Mouse (Mus musculus): ENCODE measurements around the gene Nrcam. TPM values are rescaled to one million over a fixed set of nuclear protein-coding genes. Genes with fewer than 3 reads are reported as not detected.

The Nrcam gene
- polyA plus RNA-seq, 1 experiment from 2014 or later: 125 TPM

DNA sequence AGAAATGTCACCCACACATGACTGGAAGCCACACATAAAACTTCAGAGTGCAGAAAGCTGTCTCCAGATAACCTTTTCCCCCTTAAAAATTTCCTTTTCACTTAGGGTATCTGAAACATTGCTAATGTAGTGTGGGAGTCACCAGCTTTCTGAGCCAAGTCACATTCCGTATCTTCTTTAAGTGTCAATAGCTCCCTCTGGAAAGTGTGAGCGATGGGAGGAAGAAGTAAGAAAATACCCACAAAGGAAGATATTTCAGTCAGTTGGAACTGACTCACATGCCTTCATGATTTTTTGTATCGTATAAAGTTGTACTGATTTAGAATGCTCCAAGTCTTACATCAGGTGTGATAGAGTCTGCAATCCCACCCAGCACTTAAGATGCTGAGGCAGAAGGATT lies 245.5 kb downstream of the Nrcam start:
- Histone ChIP-seq H3K36me3 (ENCODE audit: control insufficient read depth, insufficient read depth, low read length) (peaks cover 24% of the 10 kb centered on the region), H3K9ac (ENCODE audit: low read depth, low read length) (no peak overlapping the region)
- 96% methylated on average over 3 of the region's 3 CpGs for WGBS

GRCm38 (mm10) chr12:44601410-44602149 lies 272.9 kb downstream of the Nrcam start:
- H3K4me1 ChIP-seq (ENCODE audit: control insufficient read depth, insufficient read depth, low read depth, low read length): no peaks in the 10 kb centered on the region
- ATAC-seq: peak; percentile 75; the same call in 1 of the 2 replicates
- no peak overlapping the region for H3K4me2 ChIP-seq (ENCODE audit: low read length)
- 37% methylated on average over 16 of the region's 16 CpGs for WGBS
- H3K27ac ChIP-seq (ENCODE audit: low read depth, low read length): no peak overlapping the region
- H3K9me3 ChIP-seq (ENCODE audit: control insufficient read depth, low read length): no peaks in the 10 kb centered on the region
- H3K9ac ChIP-seq (ENCODE audit: low read depth, low read length): no peak overlapping the region
- no peaks in the 10 kb centered on the region for H3K36me3 ChIP-seq (ENCODE audit: control insufficient read depth, insufficient read depth, low read length)
- no peak overlapping the region for H3K4me3 ChIP-seq (ENCODE audit: low read length)
- H3K27me3 ChIP-seq (replicated peaks; ENCODE audit: control insufficient read depth, insufficient read depth, low read length): no peaks in the 10 kb centered on the region

More for the DNA sequence above, 245.5 kb downstream of the Nrcam start:
- Histone ChIP-seq H3K4me2 (ENCODE audit: low read length) (no peak overlapping the region), H3K27me3 (replicated peaks; ENCODE audit: control insufficient read depth, insufficient read depth, low read length) (no peaks in the 10 kb centered on the region), H3K4me3 (ENCODE audit: low read length) (no peak overlapping the region), H3K9me3 (ENCODE audit: control insufficient read depth, low read length) (no peaks in the 10 kb centered on the region), H3K4me1 (ENCODE audit: control insufficient read depth, insufficient read depth, low read depth, low read length) (no peaks in the 10 kb centered on the region), H3K27ac (ENCODE audit: low read depth, low read length) (no peak overlapping the region)
- ATAC-seq: no peak

DNA sequence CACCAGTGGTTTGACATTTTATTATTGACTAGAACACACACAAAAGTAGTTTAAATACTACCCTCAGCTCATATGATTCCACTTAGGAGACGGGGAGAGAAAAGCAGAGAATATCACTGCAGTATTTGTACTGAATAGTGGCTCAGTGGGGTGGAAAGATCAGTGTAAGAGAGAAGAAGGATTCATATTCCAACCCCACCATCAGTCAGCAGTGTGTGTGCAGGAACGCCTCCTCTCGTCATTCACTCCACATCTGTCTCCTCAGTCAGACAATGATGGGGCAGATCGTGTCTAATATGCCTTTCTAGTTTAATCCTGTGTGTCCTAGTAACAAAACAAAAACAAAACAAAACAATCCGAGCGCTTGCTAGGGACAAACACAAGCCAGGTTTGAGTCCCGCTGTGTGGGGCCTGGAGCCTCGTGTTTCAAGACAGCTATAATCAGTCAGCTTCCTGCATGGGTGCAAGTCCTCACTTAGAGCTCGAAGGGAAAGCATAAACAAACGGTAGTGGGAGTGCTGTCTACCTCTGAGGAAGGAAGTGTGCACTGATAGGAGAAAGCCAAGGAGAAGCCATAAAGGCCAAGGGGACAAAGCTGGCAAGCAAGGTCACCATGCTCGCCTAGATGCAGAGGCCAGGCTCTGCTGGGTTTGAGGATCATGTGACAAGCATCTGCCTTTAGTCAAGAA lies 273.7 kb downstream of the Nrcam start:
- H3K4me3 ChIP-seq (ENCODE audit: low read length): no peak overlapping the region
- no peaks in the 10 kb centered on the region for H3K4me1 ChIP-seq (ENCODE audit: control insufficient read depth, insufficient read depth, low read depth, low read length)
- H3K27me3 ChIP-seq (replicated peaks; ENCODE audit: control insufficient read depth, insufficient read depth, low read length): no peaks in the 10 kb centered on the region
- no peak overlapping the region for H3K9ac ChIP-seq (ENCODE audit: low read depth, low read length)
- H3K36me3 ChIP-seq (ENCODE audit: control insufficient read depth, insufficient read depth, low read length): no peaks in the 10 kb centered on the region
- H3K27ac ChIP-seq (ENCODE audit: low read depth, low read length): no peak overlapping the region
- H3K9me3 ChIP-seq (ENCODE audit: control insufficient read depth, low read length): no peaks in the 10 kb centered on the region
- 59% methylated on average over 11 of the region's 11 CpGs for WGBS
- no peak overlapping the region for H3K4me2 ChIP-seq (ENCODE audit: low read length)
- ATAC-seq: peak; percentile 43; the same call in 1 of the 2 replicates

DNA sequence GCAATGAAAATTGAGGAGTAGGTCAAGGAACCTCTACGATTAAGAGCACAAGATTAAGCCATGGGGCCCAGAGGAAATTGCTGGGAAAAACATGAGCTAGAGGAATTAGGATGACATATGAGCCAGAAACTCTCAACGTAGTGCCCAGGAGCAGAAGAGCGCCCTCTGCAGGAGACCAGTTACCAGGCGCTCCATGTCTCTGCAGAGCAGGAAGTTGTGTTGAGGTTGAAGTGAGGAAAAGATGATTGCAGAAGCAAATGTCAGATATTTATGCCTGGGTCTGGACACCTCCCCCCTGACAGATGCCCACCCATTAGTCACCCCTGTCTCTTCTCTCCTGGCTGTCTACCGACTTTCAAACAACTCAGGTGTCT lies 274.3 kb downstream of the Nrcam start:
- Histone ChIP-seq H3K9me3 (ENCODE audit: control insufficient read depth, low read length) (no peaks in the 10 kb centered on the region), H3K4me1 (ENCODE audit: control insufficient read depth, insufficient read depth, low read depth, low read length) (no peaks in the 10 kb centered on the region), H3K9ac (ENCODE audit: low read depth, low read length) (no peak overlapping the region), H3K4me2 (ENCODE audit: low read length) (no peak overlapping the region), H3K36me3 (ENCODE audit: control insufficient read depth, insufficient read depth, low read length) (no peaks in the 10 kb centered on the region), H3K4me3 (ENCODE audit: low read length) (no peak overlapping the region), H3K27me3 (replicated peaks; ENCODE audit: control insufficient read depth, insufficient read depth, low read length) (no peaks in the 10 kb centered on the region), H3K27ac (ENCODE audit: low read depth, low read length) (no peak overlapping the region)
- 88% methylated on average over 5 of the region's 5 CpGs for WGBS
- ATAC-seq: no peak

DNA sequence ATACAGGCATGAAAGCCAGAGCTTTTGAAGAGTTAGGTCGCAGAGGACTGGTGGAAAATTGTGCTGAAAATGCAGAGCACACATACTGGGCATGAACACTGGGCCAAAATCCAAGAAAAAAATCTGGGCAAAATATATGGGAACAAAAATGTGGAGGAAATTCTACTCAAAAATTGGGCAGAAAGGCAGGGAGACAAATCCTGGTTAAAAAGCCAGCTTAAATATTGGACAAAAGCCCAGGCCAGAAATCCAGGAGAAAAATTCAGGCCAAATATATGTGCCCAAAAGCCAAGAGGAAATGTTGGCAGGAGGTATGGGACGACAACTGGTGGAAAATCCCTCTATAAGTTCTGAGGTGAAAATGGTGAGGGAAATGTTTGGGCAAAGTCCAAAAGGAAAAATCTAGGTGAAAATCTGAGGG lies 288.3 kb downstream of the Nrcam start:
- no peak overlapping the region for H3K9ac ChIP-seq (ENCODE audit: low read depth, low read length)
- H3K27ac ChIP-seq (ENCODE audit: low read depth, low read length): no peak overlapping the region
- 66% methylated on average over 2 of the region's 2 CpGs for WGBS
- H3K36me3 ChIP-seq (ENCODE audit: control insufficient read depth, insufficient read depth, low read length): no peaks in the 10 kb centered on the region
- ATAC-seq: 0 out of 2 replicates have a peak, but pooled peaks have one; percentile 14
- no peaks in the 10 kb centered on the region for H3K4me1 ChIP-seq (ENCODE audit: control insufficient read depth, insufficient read depth, low read depth, low read length)
- H3K4me3 ChIP-seq (ENCODE audit: low read length): no peak overlapping the region
- H3K9me3 ChIP-seq (ENCODE audit: control insufficient read depth, low read length): no peaks in the 10 kb centered on the region
- H3K4me2 ChIP-seq (ENCODE audit: low read length): no peak overlapping the region
- no peaks in the 10 kb centered on the region for H3K27me3 ChIP-seq (replicated peaks; ENCODE audit: control insufficient read depth, insufficient read depth, low read length)

DNA sequence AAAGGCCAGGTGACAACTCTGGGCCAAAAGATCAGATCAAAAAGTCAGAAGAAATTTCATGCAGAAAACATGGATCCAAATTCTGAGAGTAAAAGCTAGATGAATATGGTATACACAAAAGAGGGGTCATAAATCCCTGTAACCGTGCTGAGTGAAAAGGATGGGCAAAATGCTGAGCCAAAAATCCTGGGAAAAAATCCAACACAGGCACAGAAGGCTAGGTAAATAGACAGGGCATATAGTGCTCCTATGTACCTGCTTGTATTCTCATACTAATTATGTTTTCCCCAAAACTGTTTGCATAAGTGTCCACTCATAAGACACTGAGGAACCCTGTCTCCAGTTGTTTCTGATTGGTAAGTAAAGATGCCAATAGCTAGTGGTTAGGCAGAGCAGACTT lies 288.8 kb downstream of the Nrcam start:
- Histone ChIP-seq H3K27me3 (replicated peaks; ENCODE audit: control insufficient read depth, insufficient read depth, low read length) (no peaks in the 10 kb centered on the region), H3K9me3 (ENCODE audit: control insufficient read depth, low read length) (no peaks in the 10 kb centered on the region), H3K4me1 (ENCODE audit: control insufficient read depth, insufficient read depth, low read depth, low read length) (no peaks in the 10 kb centered on the region), H3K27ac (ENCODE audit: low read depth, low read length) (no peak overlapping the region), H3K9ac (ENCODE audit: low read depth, low read length) (no peak overlapping the region), H3K36me3 (ENCODE audit: control insufficient read depth, insufficient read depth, low read length) (no peaks in the 10 kb centered on the region), H3K4me3 (ENCODE audit: low read length) (no peak overlapping the region), H3K4me2 (ENCODE audit: low read length) (no peak overlapping the region)
- no peak for ATAC-seq
- WGBS: 58% methylated on average over 1 of the region's 1 CpGs

- ATAC-seq: no peak
- no peaks in the 10 kb centered on the region for H3K27me3 ChIP-seq (replicated peaks; ENCODE audit: control insufficient read depth, insufficient read depth, low read length)
Observed at GRCm38 (mm10) chr12:44639341-44639921, 310.7 kb downstream of the Nrcam start.

GRCm38 (mm10) chr12:44640579-44640978 lies 311.9 kb downstream of the Nrcam start:
- H3K27me3 ChIP-seq (replicated peaks; ENCODE audit: control insufficient read depth, insufficient read depth, low read length): no peaks in the 10 kb centered on the region
- H3K27ac ChIP-seq (ENCODE audit: low read depth, low read length): no peak overlapping the region
- WGBS: 17% methylated on average over 1 of the region's 1 CpGs

More at GRCm38 (mm10) chr12:44639341-44639921, 310.7 kb downstream of the Nrcam start:
- H3K36me3 ChIP-seq (ENCODE audit: control insufficient read depth, insufficient read depth, low read length): no peaks in the 10 kb centered on the region
- H3K27ac ChIP-seq (ENCODE audit: low read depth, low read length): no peak overlapping the region
- H3K9ac ChIP-seq (ENCODE audit: low read depth, low read length): no peak overlapping the region
- H3K9me3 ChIP-seq (ENCODE audit: control insufficient read depth, low read length): no peaks in the 10 kb centered on the region
- no peaks in the 10 kb centered on the region for H3K4me1 ChIP-seq (ENCODE audit: control insufficient read depth, insufficient read depth, low read depth, low read length)
- no peak overlapping the region for H3K4me2 ChIP-seq (ENCODE audit: low read length)
- no peak overlapping the region for H3K4me3 ChIP-seq (ENCODE audit: low read length)

More at GRCm38 (mm10) chr12:44640579-44640978, 311.9 kb downstream of the Nrcam start:
- Histone ChIP-seq H3K9me3 (ENCODE audit: control insufficient read depth, low read length) (no peaks in the 10 kb centered on the region), H3K4me2 (ENCODE audit: low read length) (no peak overlapping the region), H3K4me3 (ENCODE audit: low read length) (no peak overlapping the region), H3K36me3 (ENCODE audit: control insufficient read depth, insufficient read depth, low read length) (no peaks in the 10 kb centered on the region), H3K4me1 (ENCODE audit: control insufficient read depth, insufficient read depth, low read depth, low read length) (no peaks in the 10 kb centered on the region), H3K9ac (ENCODE audit: low read depth, low read length) (no peak overlapping the region)
- ATAC-seq: no peak

Data from hindbrain, embryonic 16.5 days (tissue).